Mouse (Mus musculus) hindlimb bud, embryonic 11.5 days (tissue): ENCODE measurements around the gene Csrnp2.

ENCODE experiments used
- DNase-seq: peaks from one replicate; pipeline ENCODE4 v3.0.0-alpha.2; 2012; ENCODE audit warnings: low read depth, low spot score; ENCODE audit errors: extremely low spot score

The Csrnp2 gene

DNA sequence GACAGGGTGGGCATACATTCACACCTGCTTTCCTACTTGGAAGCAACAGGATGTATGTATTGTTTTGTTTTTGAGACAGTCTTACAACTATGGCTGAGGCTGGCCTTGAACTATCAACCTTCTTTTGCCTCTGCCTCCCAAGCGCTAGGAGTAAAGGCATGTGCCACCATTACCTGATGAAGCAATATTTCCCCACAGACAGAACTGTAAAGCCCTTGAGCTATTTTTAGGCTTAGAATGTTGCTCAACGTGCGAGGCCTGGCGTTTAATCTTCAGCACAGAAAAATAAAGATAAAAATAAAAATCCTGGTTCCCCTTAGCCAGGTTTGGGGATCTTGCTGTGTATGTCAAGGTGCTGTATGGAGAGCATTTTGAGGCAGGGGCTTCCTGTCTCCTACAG is 59.2 kb downstream of the Csrnp2 start:
- no peak for DNase-seq

DNA sequence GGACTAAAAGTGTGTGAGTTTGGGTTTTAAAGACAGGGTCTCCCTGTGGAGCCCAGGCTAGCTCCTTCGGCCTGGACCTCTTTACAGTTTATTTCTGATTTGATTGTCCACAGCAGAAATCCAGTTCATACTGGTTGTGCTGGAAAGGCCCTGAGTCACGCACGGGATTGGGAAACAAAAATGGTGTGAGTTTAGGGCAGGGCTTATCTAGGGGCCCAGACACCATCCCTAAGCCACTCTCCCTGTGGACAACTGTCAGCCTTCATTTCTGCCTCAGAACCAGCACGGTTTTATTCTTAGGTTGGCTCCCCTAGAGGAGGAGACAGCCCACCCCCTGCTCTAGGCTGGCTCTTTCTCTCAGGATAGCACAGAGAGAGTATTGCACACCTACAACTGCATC is 62.1 kb downstream of the Csrnp2 start:
- DNase-seq, result no peak

DNA sequence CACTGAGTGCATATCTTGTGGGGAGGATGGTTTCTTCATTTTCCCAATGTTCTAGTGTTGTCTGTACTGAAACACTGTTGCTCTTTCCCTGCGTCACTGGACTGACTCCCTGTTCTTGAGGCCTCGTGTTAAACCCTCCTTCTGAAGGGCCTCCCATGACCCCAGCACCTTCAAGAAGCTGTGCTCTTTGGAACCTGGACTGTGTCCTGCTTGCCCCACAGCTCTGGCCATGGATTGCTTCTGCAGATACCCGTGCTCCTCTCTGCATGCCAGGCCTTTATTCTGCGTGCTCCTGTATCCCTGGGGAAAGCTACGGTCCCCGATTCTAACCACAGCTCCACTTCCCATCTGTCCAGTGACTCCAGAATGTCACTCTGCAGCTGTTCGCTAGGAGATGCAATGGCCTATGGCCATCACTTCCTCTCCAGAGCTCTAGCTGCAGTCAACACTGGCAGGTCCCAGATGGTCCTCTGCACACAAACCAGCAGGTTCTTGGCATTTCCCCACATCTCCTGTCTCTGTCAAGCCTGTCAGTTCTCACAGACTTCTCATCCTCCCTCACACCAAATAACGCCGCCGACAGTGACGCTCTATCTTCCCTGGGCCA is 65.2 kb downstream of the Csrnp2 start:
- DNase-seq, result no peak
